Mouse (Mus musculus): ENCODE data around the gene Itga7. TPM values are rescaled to one million over a fixed set of nuclear protein-coding genes. Genes with fewer than 3 reads are reported as not detected.

Itga7 gene
- polyA plus RNA-seq, 1 experiment from 2014 or later: 3.4 TPM

GRCm38 (mm10) chr10:128995796-128996195, 62.2 kb downstream of the Itga7 start:
- WGBS: 86% methylated on average over 1 of the region's 1 CpGs
- no peaks in the 10 kb centered on the region for H3K36me3 ChIP-seq (ENCODE audit: control insufficient read depth, insufficient read depth)

DNA sequence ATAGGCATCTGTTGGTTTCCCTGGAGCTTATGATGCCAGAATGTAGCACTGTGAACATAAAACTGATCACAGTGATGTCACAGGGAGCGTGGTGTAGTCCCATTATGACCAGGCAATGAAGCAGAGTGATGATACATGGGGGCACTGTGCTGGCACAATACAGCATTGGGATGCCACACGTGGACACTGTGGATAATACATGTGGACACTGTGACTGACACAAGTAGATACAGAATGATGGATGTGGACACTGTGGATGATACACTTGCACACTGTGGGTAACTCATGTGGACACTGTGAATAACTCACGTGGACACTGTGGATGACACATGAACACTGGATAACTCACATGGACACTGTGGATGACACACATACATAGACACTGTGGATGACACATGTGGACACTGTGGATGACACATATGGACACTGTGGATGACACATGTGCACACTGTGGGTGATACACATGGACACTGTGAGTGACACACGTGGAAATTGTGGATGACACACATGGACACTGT, 63.0 kb downstream of the Itga7 start:
- H3K27ac ChIP-seq (ENCODE audit: low read length): no peak overlapping the region
- ATAC-seq: no peak
- 75% methylated on average over 4 of the region's 4 CpGs for WGBS

More at GRCm38 (mm10) chr10:128995796-128996195, 62.2 kb downstream of the Itga7 start:
- Histone ChIP-seq H3K27me3 (replicated peaks; ENCODE audit: control insufficient read depth, insufficient read depth, low read length) (no peaks in the 10 kb centered on the region), H3K4me2 (ENCODE audit: low read length) (no peak overlapping the region), H3K4me3 (replicated peaks; ENCODE audit: low read length) (no peak overlapping the region), H3K9me3 (ENCODE audit: control insufficient read depth, low read length) (no peaks in the 10 kb centered on the region), H3K9ac (replicated peaks; ENCODE audit: low read depth, low read length) (no peak overlapping the region), H3K27ac (ENCODE audit: low read length) (no peak overlapping the region), H3K4me1 (replicated peaks; ENCODE audit: control insufficient read depth, insufficient read depth, low read length) (no peaks in the 10 kb centered on the region)
- ATAC-seq: no peak

GRCm38 (mm10) chr10:129004032-129004920, 70.7 kb downstream of the Itga7 start:
- H3K36me3 ChIP-seq (ENCODE audit: control insufficient read depth, insufficient read depth): no peaks in the 10 kb centered on the region
- no peak overlapping the region for H3K4me3 ChIP-seq (replicated peaks; ENCODE audit: low read length)
- no peaks in the 10 kb centered on the region for H3K9me3 ChIP-seq (ENCODE audit: control insufficient read depth, low read length)
- H3K27ac ChIP-seq (ENCODE audit: low read length): no peak overlapping the region
- H3K27me3 ChIP-seq (replicated peaks; ENCODE audit: control insufficient read depth, insufficient read depth, low read length): no peaks in the 10 kb centered on the region
- WGBS: 68% methylated on average over 14 of the region's 14 CpGs
- H3K9ac ChIP-seq (replicated peaks; ENCODE audit: low read depth, low read length): no peak overlapping the region
- no peak for ATAC-seq
- H3K4me2 ChIP-seq (ENCODE audit: low read length): no peak overlapping the region
- H3K4me1 ChIP-seq (replicated peaks; ENCODE audit: control insufficient read depth, insufficient read depth, low read length): no peaks in the 10 kb centered on the region

More for the DNA sequence above, 63.0 kb downstream of the Itga7 start:
- no peak overlapping the region for H3K9ac ChIP-seq (replicated peaks; ENCODE audit: low read depth, low read length)
- H3K27me3 ChIP-seq (replicated peaks; ENCODE audit: control insufficient read depth, insufficient read depth, low read length): no peaks in the 10 kb centered on the region
- no peak overlapping the region for H3K4me3 ChIP-seq (replicated peaks; ENCODE audit: low read length)
- no peaks in the 10 kb centered on the region for H3K9me3 ChIP-seq (ENCODE audit: control insufficient read depth, low read length)
- H3K4me1 ChIP-seq (replicated peaks; ENCODE audit: control insufficient read depth, insufficient read depth, low read length): no peaks in the 10 kb centered on the region
- no peak overlapping the region for H3K4me2 ChIP-seq (ENCODE audit: low read length)
- H3K36me3 ChIP-seq (ENCODE audit: control insufficient read depth, insufficient read depth): no peaks in the 10 kb centered on the region

Other genes starting within 250 kb of the Itga7 start
- gene Rab5b, start 237.6 kb upstream of the Itga7 start, polyA plus RNA-seq (2015; fragmentation: Nextera tagmentation; extraction: Ambion mirVana): 128 and 131 TPM in 2 replicates
- 0.14 and 0.25 TPM in 2 replicates for gene Pmel, start 229.6 kb upstream of the Itga7 start, polyA plus RNA-seq (2015; fragmentation: Nextera tagmentation; extraction: Ambion mirVana)
- 29.7 and 37.8 TPM in 2 replicates for gene Cdk2, start 228.8 kb upstream of the Itga7 start, polyA plus RNA-seq (2015; fragmentation: Nextera tagmentation; extraction: Ambion mirVana)
- gene Dgka, start 189.0 kb upstream of the Itga7 start, polyA plus RNA-seq (2015; fragmentation: Nextera tagmentation; extraction: Ambion mirVana): 4.6 and 5.1 TPM in 2 replicates
- 37.9 and 43.6 TPM in 2 replicates for gene Pym1, start 185.9 kb upstream of the Itga7 start, polyA plus RNA-seq (2015; fragmentation: Nextera tagmentation; extraction: Ambion mirVana)
- 0.54 and 0.73 TPM in 2 replicates for gene Mmp19, start 142.9 kb upstream of the Itga7 start, polyA plus RNA-seq (2015; fragmentation: Nextera tagmentation; extraction: Ambion mirVana)
- 67.2 and 68.2 TPM in 2 replicates for gene Dnajc14, start 129.8 kb upstream of the Itga7 start, polyA plus RNA-seq (2015; fragmentation: Nextera tagmentation; extraction: Ambion mirVana)
- 10.7 and 13.7 TPM in 2 replicates for gene Tmem198b, start 129.4 kb upstream of the Itga7 start, polyA plus RNA-seq (2015; fragmentation: Nextera tagmentation; extraction: Ambion mirVana)
- gene Sarnp, start 116.5 kb upstream of the Itga7 start, polyA plus RNA-seq (2015; fragmentation: Nextera tagmentation; extraction: Ambion mirVana): 180 and 194 TPM in 2 replicates
- gene Ormdl2, start 112.2 kb upstream of the Itga7 start, polyA plus RNA-seq (2015; fragmentation: Nextera tagmentation; extraction: Ambion mirVana): 20.9 and 22.5 TPM in 2 replicates
- gene Gdf11, start 42.1 kb upstream of the Itga7 start, polyA plus RNA-seq (2015; fragmentation: Nextera tagmentation; extraction: Ambion mirVana): 5.6 and 7.0 TPM in 2 replicates
- gene Cd63, start 32.8 kb upstream of the Itga7 start, polyA plus RNA-seq (2015; fragmentation: Nextera tagmentation; extraction: Ambion mirVana): 119 and 137 TPM in 2 replicates
- 8.6 and 12.3 TPM in 2 replicates for gene Rdh5, start 10.9 kb upstream of the Itga7 start, polyA plus RNA-seq (2015; fragmentation: Nextera tagmentation; extraction: Ambion mirVana)
- 203 and 221 TPM in 2 replicates for gene Bloc1s1, start 9.8 kb upstream of the Itga7 start, polyA plus RNA-seq (2015; fragmentation: Nextera tagmentation; extraction: Ambion mirVana)
- not detected in 2 replicates for gene Mettl7b, start 27.2 kb downstream of the Itga7 start, polyA plus RNA-seq (2015; fragmentation: Nextera tagmentation; extraction: Ambion mirVana)
- gene Olfr9, start 55.6 kb downstream of the Itga7 start, polyA plus RNA-seq (2015; fragmentation: Nextera tagmentation; extraction: Ambion mirVana): not detected in 2 replicates
- gene Olfr763, start 77.0 kb downstream of the Itga7 start, polyA plus RNA-seq (2015; fragmentation: Nextera tagmentation; extraction: Ambion mirVana): not detected in 2 replicates
- gene Olfr764-ps1, start 106.1 kb downstream of the Itga7 start, polyA plus RNA-seq (2015; fragmentation: Nextera tagmentation; extraction: Ambion mirVana): not detected in 2 replicates
- gene Olfr765, start 116.2 kb downstream of the Itga7 start, polyA plus RNA-seq (2015; fragmentation: Nextera tagmentation; extraction: Ambion mirVana): not detected in 2 replicates
- gene Olfr766-ps1, start 135.2 kb downstream of the Itga7 start, polyA plus RNA-seq (2015; fragmentation: Nextera tagmentation; extraction: Ambion mirVana): not detected in 2 replicates
- not detected in 2 replicates for gene Olfr767, start 149.1 kb downstream of the Itga7 start, polyA plus RNA-seq (2015; fragmentation: Nextera tagmentation; extraction: Ambion mirVana)
- gene Olfr768, start 165.6 kb downstream of the Itga7 start, polyA plus RNA-seq (2015; fragmentation: Nextera tagmentation; extraction: Ambion mirVana): not detected in 2 replicates
- gene Olfr769, start 184.0 kb downstream of the Itga7 start, polyA plus RNA-seq (2015; fragmentation: Nextera tagmentation; extraction: Ambion mirVana): not detected in 2 replicates
- not detected in 2 replicates for gene Olfr770, start 205.2 kb downstream of the Itga7 start, polyA plus RNA-seq (2015; fragmentation: Nextera tagmentation; extraction: Ambion mirVana)
- not detected in 2 replicates for gene Olfr771, start 230.9 kb downstream of the Itga7 start, polyA plus RNA-seq (2015; fragmentation: Nextera tagmentation; extraction: Ambion mirVana)
- gene Olfr772, start 244.1 kb downstream of the Itga7 start, polyA plus RNA-seq (2015; fragmentation: Nextera tagmentation; extraction: Ambion mirVana): not detected in 2 replicates